Mouse (Mus musculus): ENCODE data around the gene Ctnna2. TPM values are rescaled to one million over a fixed set of nuclear protein-coding genes. Genes with fewer than 3 reads are reported as not detected.

Ctnna2 gene
- polyA plus RNA-seq, 1 experiment from 2014 or later, result 12.0 TPM

- WGBS, result 72% methylated on average over 5 of the region's 5 CpGs
- Histone ChIP-seq H3K27me3 (replicated peaks; ENCODE audit: low read depth, poor library complexity, severe bottlenecking) (no peaks in the 10 kb centered on the region), H3K36me3 (replicated peaks) (no peaks in the 10 kb centered on the region), H3K4me3 (no peak overlapping the region), H3K9me3 (no peaks in the 10 kb centered on the region), H3K27ac (replicated peaks) (no peak overlapping the region), H3K4me1 (peaks cover 14% of the 10 kb centered on the region)
- DNase-seq (ENCODE audit: low spot score), result no peak
These were observed 859.0 kb downstream of the Ctnna2 start for GRCm38 (mm10) chr6:77120510-77120909.

- no peak overlapping the region for H3K4me3 ChIP-seq
- H3K27me3 ChIP-seq (replicated peaks; ENCODE audit: low read depth, poor library complexity, severe bottlenecking), result no peaks in the 10 kb centered on the region
- no peaks in the 10 kb centered on the region for H3K36me3 ChIP-seq (replicated peaks)
- 81% methylated on average over 10 of the region's 10 CpGs for WGBS
- peak overlapping the region; percentile 40; the same call in 1 of the 2 replicates for H3K27ac ChIP-seq (replicated peaks)
- DNase-seq (ENCODE audit: low spot score), result no peak
- no peaks in the 10 kb centered on the region for H3K9me3 ChIP-seq
- H3K4me1 ChIP-seq, result peaks cover 12% of the 10 kb centered on the region
These were observed 870.2 kb downstream of the Ctnna2 start for GRCm38 (mm10) chr6:77109095-77109945.

DNA sequence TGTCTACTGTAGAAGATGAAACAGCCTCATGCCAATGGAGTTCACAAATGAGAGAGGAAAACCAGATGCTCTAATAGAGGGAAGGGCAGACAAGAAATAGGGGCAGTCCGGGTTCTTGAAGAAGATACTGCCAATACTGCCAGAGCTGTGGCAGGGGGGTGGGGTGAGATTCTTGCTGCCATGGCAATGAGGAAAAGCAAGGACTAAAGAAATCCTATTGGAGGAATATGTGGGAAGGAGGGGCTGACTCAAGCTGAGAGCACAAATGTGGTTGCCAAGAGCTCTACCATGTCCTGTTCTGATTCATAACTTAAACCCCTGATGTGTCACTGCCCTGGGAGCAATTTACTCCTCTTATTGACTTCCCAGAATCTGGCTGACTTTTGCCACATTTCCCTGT lies 878.5 kb downstream of the Ctnna2 start:
- DNase-seq (ENCODE audit: low spot score), result peak; percentile 10
- 0 out of 2 replicates have a peak, but pooled peaks cover 3% of the 10 kb centered on the region for H3K4me1 ChIP-seq
- H3K36me3 ChIP-seq (replicated peaks), result no peaks in the 10 kb centered on the region
- no peaks in the 10 kb centered on the region for H3K9me3 ChIP-seq
- H3K27me3 ChIP-seq (replicated peaks; ENCODE audit: low read depth, poor library complexity, severe bottlenecking), result no peaks in the 10 kb centered on the region
- H3K27ac ChIP-seq (replicated peaks), result no peak overlapping the region
- H3K4me3 ChIP-seq, result no peak overlapping the region
- 60% methylated on average over 1 of the region's 1 CpGs for WGBS

DNA sequence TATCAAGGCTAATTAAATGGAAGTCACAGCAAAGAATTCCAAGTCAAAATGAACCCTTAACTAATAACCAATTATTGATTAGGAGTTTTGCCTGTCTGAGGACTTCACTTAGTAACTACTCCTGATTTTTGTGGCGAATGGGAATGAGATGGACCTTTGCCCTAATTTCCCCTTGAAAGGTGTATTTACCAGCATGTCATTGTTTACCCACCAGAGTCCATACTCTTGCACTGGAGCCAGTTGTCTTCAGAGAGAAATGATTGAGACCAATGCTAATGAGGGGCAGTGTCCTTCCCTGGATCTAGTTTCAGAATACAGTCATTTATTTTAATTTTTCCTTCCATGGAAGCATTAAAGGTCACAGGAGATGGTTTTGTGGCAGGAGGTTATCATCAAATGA lies 881.0 kb downstream of the Ctnna2 start:
- Histone ChIP-seq H3K4me1 (0 out of 2 replicates have a peak, but pooled peaks cover 3% of the 10 kb centered on the region), H3K27me3 (replicated peaks; ENCODE audit: low read depth, poor library complexity, severe bottlenecking) (no peaks in the 10 kb centered on the region), H3K36me3 (replicated peaks) (no peaks in the 10 kb centered on the region), H3K9me3 (no peaks in the 10 kb centered on the region), H3K4me3 (no peak overlapping the region), H3K27ac (replicated peaks) (no peak overlapping the region)
- DNase-seq (ENCODE audit: low spot score), result no peak
- WGBS, result 93% methylated on average over 1 of the region's 1 CpGs

- H3K4me1 ChIP-seq, result peaks cover 6% of the 10 kb centered on the region
- H3K9me3 ChIP-seq, result no peaks in the 10 kb centered on the region
These were observed 903.8 kb downstream of the Ctnna2 start for GRCm38 (mm10) chr6:77075396-77076376.

GRCm38 (mm10) chr6:77069595-77069994 lies 909.9 kb downstream of the Ctnna2 start:
- H3K9me3 ChIP-seq, result no peaks in the 10 kb centered on the region
- no peaks in the 10 kb centered on the region for H3K36me3 ChIP-seq (replicated peaks)
- DNase-seq (ENCODE audit: low spot score), result no peak
- no peaks in the 10 kb centered on the region for H3K27me3 ChIP-seq (replicated peaks; ENCODE audit: low read depth, poor library complexity, severe bottlenecking)
- no peak overlapping the region for H3K4me3 ChIP-seq
- no peak overlapping the region for H3K27ac ChIP-seq (replicated peaks)
- H3K4me1 ChIP-seq, result no peaks in the 10 kb centered on the region
- 67% methylated on average over 3 of the region's 3 CpGs for WGBS

More at GRCm38 (mm10) chr6:77075396-77076376, 903.8 kb downstream of the Ctnna2 start:
- no peaks in the 10 kb centered on the region for H3K27me3 ChIP-seq (replicated peaks; ENCODE audit: low read depth, poor library complexity, severe bottlenecking)
- no peaks in the 10 kb centered on the region for H3K36me3 ChIP-seq (replicated peaks)
- H3K27ac ChIP-seq (replicated peaks), result no peak overlapping the region
- DNase-seq (ENCODE audit: low spot score), result peak; percentile 40
- 42% methylated on average over 14 of the region's 14 CpGs for WGBS
- no peak overlapping the region for H3K4me3 ChIP-seq

GRCm38 (mm10) chr6:77050690-77051089 lies 928.8 kb downstream of the Ctnna2 start:
- WGBS, result 52% methylated on average over 3 of the region's 3 CpGs
- no peaks in the 10 kb centered on the region for H3K27me3 ChIP-seq (replicated peaks; ENCODE audit: low read depth, poor library complexity, severe bottlenecking)
- no peak overlapping the region for H3K4me3 ChIP-seq
- H3K36me3 ChIP-seq (replicated peaks), result no peaks in the 10 kb centered on the region
- H3K4me1 ChIP-seq, result peaks cover 10% of the 10 kb centered on the region; the same call in 1 of the 2 replicates
- no peak overlapping the region for H3K27ac ChIP-seq (replicated peaks)
- H3K9me3 ChIP-seq, result no peaks in the 10 kb centered on the region
- DNase-seq (ENCODE audit: low spot score), result no peak

DNA sequence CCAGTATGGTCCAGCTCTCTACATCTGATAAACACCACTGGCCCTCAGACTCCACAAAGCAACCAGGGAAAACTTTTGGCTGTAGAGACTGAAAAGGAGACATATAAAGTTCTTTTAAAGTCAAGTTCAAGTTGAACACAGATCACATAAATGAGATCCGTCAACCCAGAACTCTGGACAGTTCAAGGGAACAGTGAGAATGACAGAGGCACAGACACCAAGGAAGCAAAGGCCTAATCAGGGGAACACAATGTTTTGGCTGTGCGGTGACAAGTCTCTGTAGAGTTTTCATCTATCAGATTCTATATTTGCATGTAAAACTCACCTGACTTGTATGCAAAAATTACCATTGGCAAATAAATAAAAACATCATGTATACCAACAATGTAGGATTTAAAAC lies 929.3 kb downstream of the Ctnna2 start:
- WGBS, result 74% methylated on average over 2 of the region's 2 CpGs
- H3K4me1 ChIP-seq, result peaks cover 6% of the 10 kb centered on the region; the same call in 1 of the 2 replicates
- H3K27ac ChIP-seq (replicated peaks), result no peak overlapping the region

DNA sequence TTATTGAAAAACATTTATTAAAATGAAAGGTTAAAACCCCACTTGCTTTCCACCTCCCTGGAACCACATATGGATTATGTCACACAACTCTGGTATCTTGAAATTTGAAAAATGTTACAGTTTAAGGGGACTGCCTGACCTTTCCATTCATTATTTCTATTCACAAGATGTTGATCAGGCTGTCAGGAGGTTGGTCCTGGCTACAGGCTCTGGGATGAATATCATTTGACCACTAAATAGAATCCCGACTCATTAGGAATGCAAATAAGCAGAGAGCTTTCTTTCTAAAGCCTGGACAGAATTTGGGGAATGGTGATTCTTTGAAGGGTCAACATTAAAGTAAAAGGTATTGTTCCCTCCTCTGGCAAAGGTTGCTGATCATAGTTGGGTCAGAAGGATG lies 931.9 kb downstream of the Ctnna2 start:
- no peak overlapping the region for H3K4me3 ChIP-seq
- H3K36me3 ChIP-seq (replicated peaks), result no peaks in the 10 kb centered on the region
- no peak for DNase-seq (ENCODE audit: low spot score)
- H3K27ac ChIP-seq (replicated peaks), result no peak overlapping the region
- WGBS, result 71% methylated on average over 1 of the region's 1 CpGs
- H3K27me3 ChIP-seq (replicated peaks; ENCODE audit: low read depth, poor library complexity, severe bottlenecking), result no peaks in the 10 kb centered on the region
- H3K4me1 ChIP-seq, result peaks cover 8% of the 10 kb centered on the region; the same call in 1 of the 2 replicates
- no peaks in the 10 kb centered on the region for H3K9me3 ChIP-seq

More for the DNA sequence above, 929.3 kb downstream of the Ctnna2 start:
- no peaks in the 10 kb centered on the region for H3K9me3 ChIP-seq
- H3K36me3 ChIP-seq (replicated peaks), result no peaks in the 10 kb centered on the region
- DNase-seq (ENCODE audit: low spot score), result no peak
- no peak overlapping the region for H3K4me3 ChIP-seq
- no peaks in the 10 kb centered on the region for H3K27me3 ChIP-seq (replicated peaks; ENCODE audit: low read depth, poor library complexity, severe bottlenecking)

- no peak overlapping the region for H3K27ac ChIP-seq (replicated peaks)
- no peaks in the 10 kb centered on the region for H3K9me3 ChIP-seq
- no peaks in the 10 kb centered on the region for H3K4me1 ChIP-seq
- no peak for DNase-seq (ENCODE audit: low spot score)
- H3K27me3 ChIP-seq (replicated peaks; ENCODE audit: low read depth, poor library complexity, severe bottlenecking), result no peaks in the 10 kb centered on the region
- H3K36me3 ChIP-seq (replicated peaks), result no peaks in the 10 kb centered on the region
- no peak overlapping the region for H3K4me3 ChIP-seq
These were observed 954.4 kb downstream of the Ctnna2 start for GRCm38 (mm10) chr6:77025066-77025465.

GRCm38 (mm10) chr6:77013194-77013593 lies 966.3 kb downstream of the Ctnna2 start:
- no peak overlapping the region for H3K27ac ChIP-seq (replicated peaks)
- no peaks in the 10 kb centered on the region for H3K36me3 ChIP-seq (replicated peaks)
- no peaks in the 10 kb centered on the region for H3K4me1 ChIP-seq
- no peak overlapping the region for H3K4me3 ChIP-seq
- WGBS, result 82% methylated on average over 2 of the region's 2 CpGs
- no peaks in the 10 kb centered on the region for H3K27me3 ChIP-seq (replicated peaks; ENCODE audit: low read depth, poor library complexity, severe bottlenecking)
- H3K9me3 ChIP-seq, result no peaks in the 10 kb centered on the region
- DNase-seq (ENCODE audit: low spot score), result no peak

DNA sequence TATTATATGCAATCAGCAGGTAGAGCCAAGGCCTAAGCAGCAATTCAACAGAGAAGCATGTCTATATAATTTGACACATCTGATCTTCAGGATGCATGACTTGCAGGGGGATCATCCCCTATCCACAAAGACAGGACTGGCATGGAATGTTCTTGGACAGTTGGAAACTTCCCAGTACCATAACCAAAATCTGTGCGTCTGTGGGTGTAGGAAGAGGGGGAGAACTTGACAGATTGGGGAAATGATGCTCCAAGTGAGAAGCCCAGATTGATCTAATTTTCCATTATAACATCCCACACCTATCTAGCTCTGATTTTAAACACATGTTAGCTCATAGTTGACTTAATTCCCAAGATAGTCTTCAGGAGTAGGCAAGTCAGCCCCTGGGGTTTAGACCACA lies 968.5 kb downstream of the Ctnna2 start:
- no peaks in the 10 kb centered on the region for H3K4me1 ChIP-seq
- H3K36me3 ChIP-seq (replicated peaks), result no peaks in the 10 kb centered on the region
- no peak overlapping the region for H3K4me3 ChIP-seq
- H3K27me3 ChIP-seq (replicated peaks; ENCODE audit: low read depth, poor library complexity, severe bottlenecking), result no peaks in the 10 kb centered on the region
- 88% methylated on average over 1 of the region's 1 CpGs for WGBS
- no peak overlapping the region for H3K27ac ChIP-seq (replicated peaks)
- DNase-seq (ENCODE audit: low spot score), result no peak
- no peaks in the 10 kb centered on the region for H3K9me3 ChIP-seq

Measured in embryonic facial prominence, embryonic 10.5 days (tissue).